Mouse (Mus musculus) lung, postnatal 14 days (tissue): ENCODE data around the gene Slc22a2.
"Not testable (repeated sequence)": the region's sequence is repeated elsewhere in the genome, so short reads cannot be mapped to it uniquely, and the experiment has no call there.

ENCODE experiments used
- DNase-seq: peaks from one replicate; pipeline ENCODE4 v3.0.0; 2021

Gene Slc22a2

GRCm38 (mm10) chr17:12583991-12584390, at the start of gene Slc22a2:
Slc22a2 (plus strand) TSS chr17:12584132.
- no peak for DNase-seq

- peak; percentile 82 for DNase-seq
Observed at GRCm38 (mm10) chr17:12534353-12535145, 49.4 kb upstream of the Slc22a2 start.

GRCm38 (mm10) chr17:12562215-12562614, 21.7 kb upstream of the Slc22a2 start:
- no peak for DNase-seq

- not testable (repeated sequence) for DNase-seq
Observed at GRCm38 (mm10) chr17:12564481-12565000, 19.4 kb upstream of the Slc22a2 start.

GRCm38 (mm10) chr17:12565443-12565842, 18.5 kb upstream of the Slc22a2 start:
- DNase-seq: no peak

- peak; percentile 5 for DNase-seq
Observed at GRCm38 (mm10) chr17:12571316-12571715, 12.6 kb upstream of the Slc22a2 start.

GRCm38 (mm10) chr17:12571924-12572463, 11.9 kb upstream of the Slc22a2 start:
- DNase-seq: peak; percentile 15

- no peak for DNase-seq
Observed at GRCm38 (mm10) chr17:12575391-12575790, 8.5 kb upstream of the Slc22a2 start.

GRCm38 (mm10) chr17:12577096-12577495, 6.8 kb upstream of the Slc22a2 start:
- no peak for DNase-seq

- no peak for DNase-seq
Observed at GRCm38 (mm10) chr17:12585366-12585765, 1.4 kb downstream of the Slc22a2 start.

- no peak for DNase-seq
Observed at GRCm38 (mm10) chr17:12586966-12587365, 3.0 kb downstream of the Slc22a2 start.

- peak; percentile 9 for DNase-seq
Observed at GRCm38 (mm10) chr17:12588801-12589247, 4.9 kb downstream of the Slc22a2 start.

- DNase-seq: no peak
Observed at GRCm38 (mm10) chr17:12590911-12591625, 7.1 kb downstream of the Slc22a2 start.

GRCm38 (mm10) chr17:12595846-12596515, 12.0 kb downstream of the Slc22a2 start:
- no peak for DNase-seq

- DNase-seq: no peak
Observed at GRCm38 (mm10) chr17:12606634-12607033, 22.7 kb downstream of the Slc22a2 start.

- no peak for DNase-seq
Observed at GRCm38 (mm10) chr17:12607202-12607601, 23.3 kb downstream of the Slc22a2 start.

GRCm38 (mm10) chr17:12614511-12615385, 30.8 kb downstream of the Slc22a2 start:
- no peak for DNase-seq

GRCm38 (mm10) chr17:12615429-12615828, 31.5 kb downstream of the Slc22a2 start:
- no peak for DNase-seq

GRCm38 (mm10) chr17:12619641-12620040, 35.7 kb downstream of the Slc22a2 start:
- DNase-seq: no peak

- no peak for DNase-seq
Observed at GRCm38 (mm10) chr17:12627983-12628382, 44.1 kb downstream of the Slc22a2 start.

GRCm38 (mm10) chr17:12630976-12631730, 47.2 kb downstream of the Slc22a2 start:
- DNase-seq: peak; percentile 49
